Mouse (Mus musculus) spleen, adult 2 months (tissue): ENCODE results near the gene Polr2a. TPM values are rescaled to one million over a fixed set of nuclear protein-coding genes. Genes with fewer than 3 reads are reported as not detected.

Experiments used
- DNase-seq, 2 experiments: peaks; one replicate each; pipeline versions ENCODE4 v3.0.0 to v3.0.0-alpha.2; 2012 to 2021; ENCODE audit warnings: low spot score in 2 of 2, low read depth in 1 of 2
- H3K27ac ChIP-seq: fragments of 200-500 bp; 2 replicates; pipeline ENCODE4 v1.5.1; 2012; ENCODE audit warnings: low read length, inconsistent platforms; ENCODE audit not compliant: insufficient read depth
- H3K27me3 ChIP-seq: fragments of 200-500 bp; 2 replicates; pipeline ENCODE4 v1.6.1; 2012; ENCODE audit warnings: mild to moderate bottlenecking, moderate library complexity, low read length, inconsistent platforms; ENCODE audit not compliant: control insufficient read depth, insufficient read depth
- H3K36me3 ChIP-seq: fragments of 200-500 bp; 2 replicates; pipeline ENCODE4 v1.6.1; 2012; ENCODE audit warnings: mild to moderate bottlenecking, low read length, inconsistent platforms; ENCODE audit not compliant: control insufficient read depth, insufficient read depth
- H3K4me1 ChIP-seq: fragments of 200-500 bp; 2 replicates; pipeline ENCODE4 v1.6.1; 2011; ENCODE audit warnings: inconsistent platforms; ENCODE audit not compliant: control insufficient read depth, insufficient read depth, insufficient read length
- H3K4me3 ChIP-seq: fragments of 200-500 bp; 2 replicates; pipeline ENCODE4 v1.5.1; 2011; ENCODE audit warnings: mild to moderate bottlenecking, inconsistent platforms; ENCODE audit not compliant: insufficient read depth, insufficient read length; ENCODE audit errors: extremely low read depth
- CTCF ChIP-seq: fragments of 200-500 bp; IDR thresholded peaks from 2 replicates; pipeline ENCODE4 v1.5.1; 2011; ENCODE audit warnings: mild to moderate bottlenecking, inconsistent platforms; ENCODE audit not compliant: insufficient read depth, insufficient read length, insufficient replicate concordance; ENCODE audit errors: extremely low read depth
- POLR2A ChIP-seq: fragments of 200-500 bp; IDR thresholded peaks from 2 replicates; pipeline ENCODE4 v1.6.1; 2011; ENCODE audit warnings: low read depth, low read length, inconsistent platforms
- WGBS: fragments of 180-500 bp; shearing (Covaris S2); methylation state at CpG from one replicate; pipeline ENCODE4 v1.1.7; 2018; 5-methylcytosine and 5-hydroxymethylcytosine counted together
- polyA plus RNA-seq: library from polyadenylated mRNA; depleted of rRNA; stranded (reverse); fragments of >200 nt; gene quantifications from 2 replicates; pipeline ENCODE4 v1.2.3, GENCODE M21; 2012; rRNA removed

The Polr2a gene
- polyA plus RNA-seq: 43.8 and 45.4 TPM in 2 replicates

- H3K4me1 ChIP-seq: peaks cover 12% of the 10 kb centered on the region; the same call in 1 of the 2 replicates
- no peaks in the 10 kb centered on the region for H3K27me3 ChIP-seq
- H3K27ac ChIP-seq: peak within 1 kb of the TSS; percentile 96
- DNase-seq: peak; percentile 94 to 96
- H3K4me3 ChIP-seq: peak within 1 kb of the TSS; percentile 67
- no peaks in the 10 kb centered on the region for H3K36me3 ChIP-seq
- TF ChIP-seq CTCF: no peak
- peak; percentile 100 for TF ChIP-seq POLR2A
- under 1% methylated on average over 36 of the region's 36 CpGs for WGBS
Measured at GRCm38 (mm10) chr11:69758478-69758970, at the start of gene Polr2a. Gene Polr2a (minus strand): TSS chr11:69758637.

DNA sequence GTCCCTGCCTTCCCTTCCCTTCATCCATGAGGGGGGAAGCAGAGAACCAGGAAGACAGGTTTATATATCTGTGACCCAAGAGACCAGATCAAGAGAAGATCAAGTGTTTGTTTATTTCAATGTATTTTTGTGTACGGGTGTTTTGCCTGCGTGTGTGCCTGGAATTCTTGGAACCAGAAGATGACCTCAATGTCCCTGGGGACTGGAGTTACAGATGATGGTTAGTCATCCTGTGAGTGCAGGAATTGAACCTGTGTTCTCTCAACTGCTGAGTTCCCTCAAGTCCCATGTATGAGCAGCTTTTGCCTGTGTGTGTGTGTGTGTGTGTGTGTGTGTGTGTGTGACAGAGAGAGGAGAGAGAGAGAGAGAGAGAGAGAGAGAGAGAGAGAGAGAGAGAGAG is 49.2 kb upstream of the Polr2a start:
- WGBS: 89% methylated on average over 2 of the region's 2 CpGs
- no peak for TF ChIP-seq CTCF
- TF ChIP-seq POLR2A: no peak
- no peak for DNase-seq
- Histone ChIP-seq H3K27ac (no peak overlapping the region), H3K4me3 (no peak overlapping the region), H3K36me3 (no peaks in the 10 kb centered on the region), H3K27me3 (peaks cover 12% of the 10 kb centered on the region), H3K4me1 (peaks cover 12% of the 10 kb centered on the region)

DNA sequence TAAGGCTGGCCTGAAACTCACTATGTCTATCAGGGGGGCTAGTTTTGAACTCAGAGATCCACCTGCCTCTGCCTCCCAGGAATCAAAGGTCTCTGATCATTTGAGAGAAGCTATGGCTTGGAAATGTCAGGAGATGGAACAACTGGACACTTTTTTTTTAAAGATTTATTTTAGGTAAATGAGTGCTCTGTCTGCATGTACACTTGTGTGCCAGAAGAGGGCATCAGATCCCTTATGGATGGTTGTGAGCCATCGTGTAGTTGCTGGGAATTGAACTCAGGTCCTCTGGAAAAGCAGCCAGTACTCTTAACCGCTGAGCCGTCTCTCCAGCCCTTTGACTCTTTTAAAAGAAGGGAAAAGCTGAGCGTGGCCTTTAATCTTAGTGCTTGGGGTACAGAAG is 47.9 kb upstream of the Polr2a start:
- DNase-seq: no peak
- TF ChIP-seq POLR2A (no peak), CTCF (no peak)
- Histone ChIP-seq H3K4me3 (no peak overlapping the region), H3K27ac (no peak overlapping the region), H3K36me3 (no peaks in the 10 kb centered on the region), H3K27me3 (peaks cover 22% of the 10 kb centered on the region), H3K4me1 (peaks cover 17% of the 10 kb centered on the region)
- 88% methylated on average over 4 of the region's 4 CpGs for WGBS

GRCm38 (mm10) chr11:69804972-69805909 is 46.8 kb upstream of the Polr2a start, which contains the start of gene Tmem102:
Gene Tmem102 (minus strand): TSS chr11:69805624.
- TF ChIP-seq CTCF (no peak), POLR2A (no peak)
- no peak within 1 kb of the TSS for H3K4me3 ChIP-seq
- no peak within 1 kb of the TSS for H3K27ac ChIP-seq
- H3K4me1 ChIP-seq: peaks cover 28% of the 10 kb centered on the region
- no peaks in the 10 kb centered on the region for H3K36me3 ChIP-seq
- DNase-seq: no peak
- WGBS: 56% methylated on average over 29 of the region's 29 CpGs
- peaks cover 28% of the 10 kb centered on the region for H3K27me3 ChIP-seq

DNA sequence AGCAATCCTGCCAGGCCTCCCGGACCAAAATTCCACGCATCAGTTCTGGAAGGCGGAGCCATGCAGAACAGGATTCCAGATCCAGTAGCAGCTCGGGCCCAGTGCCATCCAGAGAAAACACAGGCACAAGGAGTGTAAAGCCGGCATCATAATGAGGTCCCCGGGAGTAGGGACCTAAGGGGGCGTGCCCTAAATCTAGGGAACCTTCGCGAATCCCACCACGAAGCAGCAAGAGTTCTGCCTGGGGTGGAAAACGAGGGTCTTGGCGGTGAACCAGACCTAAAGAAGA is 46.2 kb upstream of the Polr2a start:
- Histone ChIP-seq H3K27ac (no peak overlapping the region), H3K4me1 (peaks cover 33% of the 10 kb centered on the region), H3K36me3 (no peaks in the 10 kb centered on the region), H3K27me3 (peaks cover 28% of the 10 kb centered on the region), H3K4me3 (no peak overlapping the region)
- 51% methylated on average over 12 of the region's 12 CpGs for WGBS
- DNase-seq: no peak
- no peak for TF ChIP-seq CTCF

- DNase-seq: peak; percentile 35 to 76
- TF ChIP-seq CTCF (peak; percentile 70; the same call in 1 of the 2 replicates), POLR2A (no peak)
- Histone ChIP-seq H3K27ac (no peak overlapping the region), H3K27me3 (peaks cover 28% of the 10 kb centered on the region), H3K36me3 (no peaks in the 10 kb centered on the region), H3K4me1 (peaks cover 38% of the 10 kb centered on the region), H3K4me3 (peak overlapping the region; percentile 57)
- WGBS: 5% methylated on average over 60 of the region's 60 CpGs
Measured at GRCm38 (mm10) chr11:69803786-69804651, 45.6 kb upstream of the Polr2a start.

DNA sequence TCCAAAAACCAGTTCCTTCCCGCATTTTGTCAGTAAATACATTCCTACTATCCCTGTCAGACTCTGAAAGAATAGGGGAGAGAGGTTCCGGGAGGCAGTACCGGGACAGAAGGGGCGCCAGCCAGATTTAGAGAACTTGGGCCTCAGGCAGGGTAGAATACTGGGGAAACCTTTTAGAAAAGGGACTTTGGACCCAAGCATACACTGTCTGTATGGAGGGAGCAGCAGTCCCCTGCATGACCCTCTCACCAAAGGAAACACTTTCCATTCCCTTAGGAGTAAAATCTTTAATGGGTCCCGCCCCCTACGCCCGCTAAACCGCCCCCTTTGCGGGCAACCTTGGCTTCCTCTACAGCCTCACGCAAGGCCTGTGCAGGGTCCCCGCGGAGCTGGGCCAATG is 44.9 kb upstream of the Polr2a start:
- DNase-seq: no peak
- peaks cover 38% of the 10 kb centered on the region for H3K4me1 ChIP-seq

More for the DNA sequence above, 44.9 kb upstream of the Polr2a start:
- H3K27me3 ChIP-seq: peaks cover 28% of the 10 kb centered on the region
- no peak overlapping the region for H3K27ac ChIP-seq
- H3K4me3 ChIP-seq: peak overlapping the region; percentile 57
- WGBS: 4% methylated on average over 12 of the region's 12 CpGs
- TF ChIP-seq POLR2A (no peak), CTCF (no peak)
- no peaks in the 10 kb centered on the region for H3K36me3 ChIP-seq
